Mouse (Mus musculus): ENCODE measurements at regions not wholly inside any gene's neighbourhood (a gene's known extent, or its start where the extent isn't known, plus 50 kb on each side); places are given as distances from the start of the nearest gene placed in this dataset.

DNA sequence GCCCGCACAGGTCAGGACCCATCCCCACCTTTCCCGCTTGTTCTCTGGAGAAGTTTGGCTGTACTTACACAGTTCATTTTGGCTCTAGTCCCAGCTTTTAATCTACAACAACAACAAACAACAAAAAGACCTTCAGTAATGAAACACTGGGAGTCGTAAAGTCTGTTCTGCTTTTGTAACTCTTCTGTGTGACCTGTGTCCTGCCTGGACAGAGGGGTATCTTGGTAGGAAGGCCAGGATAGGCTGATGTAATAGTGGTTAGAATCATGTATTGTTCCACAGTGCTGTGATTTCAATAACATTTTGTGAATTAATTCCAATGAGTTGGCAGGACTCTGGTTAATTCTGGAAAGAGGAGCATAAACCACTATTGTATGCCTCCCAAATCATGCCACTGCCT lies 136.9 kb downstream of the Barhl2 start:
- TF ChIP-seq POLR2A (IDR thresholded peaks at IDR 0.05; ENCODE audit: low read depth, low read length) (no peak), CTCF (IDR thresholded peaks at IDR 0.05; ENCODE audit: extremely low read depth, insufficient read depth, insufficient read length, insufficient replicate concordance) (no peak)
- Histone ChIP-seq H3K36me3 (ENCODE audit: control insufficient read depth, insufficient read depth, low read length) (no peaks in the 10 kb centered on the region), H3K4me1 (ENCODE audit: control insufficient read depth, insufficient read depth, insufficient read length) (no peaks in the 10 kb centered on the region), H3K4me3 (ENCODE audit: extremely low read depth, insufficient read depth, insufficient read length) (no peak overlapping the region), H3K27me3 (ENCODE audit: control insufficient read depth, insufficient read depth, low read length) (no peaks in the 10 kb centered on the region), H3K27ac (ENCODE audit: insufficient read depth, low read length) (no peak overlapping the region)
- no peak for DNase-seq (ENCODE audit: low read depth in 1 of 2, low spot score in 2 of 2)
- 91% methylated on average over 3 of the region's 3 CpGs for WGBS

DNA sequence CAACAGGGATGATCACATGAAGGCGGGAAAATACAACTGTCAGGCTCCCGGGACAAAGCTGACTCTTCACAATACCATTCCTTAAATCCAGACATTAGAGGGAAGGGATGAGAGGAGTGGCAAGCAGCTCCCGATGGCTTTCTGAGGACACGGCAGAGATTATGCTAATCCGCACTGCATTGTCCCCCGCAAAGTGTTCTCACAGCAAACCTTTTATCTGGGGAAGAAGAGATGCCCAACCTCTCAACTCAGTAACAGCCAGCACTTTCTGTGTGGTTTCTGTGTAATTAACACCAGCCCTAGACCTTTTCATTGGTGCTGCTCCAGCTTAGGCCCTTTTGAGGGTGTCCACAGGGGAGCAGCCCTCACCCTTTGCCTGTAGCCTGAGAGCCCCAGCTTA lies 137.9 kb downstream of the Barhl2 start:
- Histone ChIP-seq H3K4me3 (ENCODE audit: extremely low read depth, insufficient read depth, insufficient read length) (no peak overlapping the region), H3K4me1 (ENCODE audit: control insufficient read depth, insufficient read depth, insufficient read length) (no peaks in the 10 kb centered on the region), H3K27me3 (ENCODE audit: control insufficient read depth, insufficient read depth, low read length) (no peaks in the 10 kb centered on the region), H3K36me3 (ENCODE audit: control insufficient read depth, insufficient read depth, low read length) (no peaks in the 10 kb centered on the region), H3K27ac (ENCODE audit: insufficient read depth, low read length) (no peak overlapping the region)
- DNase-seq (ENCODE audit: low read depth in 1 of 2, low spot score in 2 of 2): no peak
- 50% methylated on average over 6 of the region's 6 CpGs for WGBS
- TF ChIP-seq POLR2A (IDR thresholded peaks at IDR 0.05; ENCODE audit: low read depth, low read length) (no peak), CTCF (IDR thresholded peaks at IDR 0.05; ENCODE audit: extremely low read depth, insufficient read depth, insufficient read length, insufficient replicate concordance) (no peak)

GRCm38 (mm10) chr5:106318246-106318645 lies 139.7 kb downstream of the Barhl2 start:
- Histone ChIP-seq H3K4me3 (ENCODE audit: extremely low read depth, insufficient read depth, insufficient read length) (no peak overlapping the region), H3K4me1 (ENCODE audit: control insufficient read depth, insufficient read depth, insufficient read length) (no peaks in the 10 kb centered on the region), H3K36me3 (ENCODE audit: control insufficient read depth, insufficient read depth, low read length) (no peaks in the 10 kb centered on the region), H3K27me3 (ENCODE audit: control insufficient read depth, insufficient read depth, low read length) (no peaks in the 10 kb centered on the region), H3K27ac (ENCODE audit: insufficient read depth, low read length) (no peak overlapping the region)
- no peak for TF ChIP-seq POLR2A (IDR thresholded peaks at IDR 0.05; ENCODE audit: low read depth, low read length)
- TF ChIP-seq CTCF (IDR thresholded peaks at IDR 0.05; ENCODE audit: extremely low read depth, insufficient read depth, insufficient read length, insufficient replicate concordance): no peak
- WGBS: 79% methylated on average over 6 of the region's 6 CpGs
- DNase-seq (ENCODE audit: low read depth in 1 of 2, low spot score in 2 of 2): no peak

GRCm38 (mm10) chr5:106313874-106314273 lies 144.1 kb downstream of the Barhl2 start:
- H3K4me3 ChIP-seq (ENCODE audit: extremely low read depth, insufficient read depth, insufficient read length): no peak overlapping the region
- no peak for DNase-seq (ENCODE audit: low read depth in 1 of 2, low spot score in 2 of 2)
- no peaks in the 10 kb centered on the region for H3K36me3 ChIP-seq (ENCODE audit: control insufficient read depth, insufficient read depth, low read length)
- no peaks in the 10 kb centered on the region for H3K27me3 ChIP-seq (ENCODE audit: control insufficient read depth, insufficient read depth, low read length)
- TF ChIP-seq CTCF (IDR thresholded peaks at IDR 0.05; ENCODE audit: extremely low read depth, insufficient read depth, insufficient read length, insufficient replicate concordance) (no peak), POLR2A (IDR thresholded peaks at IDR 0.05; ENCODE audit: low read depth, low read length) (no peak)
- no peaks in the 10 kb centered on the region for H3K4me1 ChIP-seq (ENCODE audit: control insufficient read depth, insufficient read depth, insufficient read length)
- no peak overlapping the region for H3K27ac ChIP-seq (ENCODE audit: insufficient read depth, low read length)
- WGBS: 86% methylated on average over 6 of the region's 6 CpGs

GRCm38 (mm10) chr5:106301372-106301771 lies 156.6 kb downstream of the Barhl2 start:
- H3K27me3 ChIP-seq (ENCODE audit: control insufficient read depth, insufficient read depth, low read length): no peaks in the 10 kb centered on the region
- DNase-seq (ENCODE audit: low read depth in 1 of 2, low spot score in 2 of 2): no peak
- no peak overlapping the region for H3K27ac ChIP-seq (ENCODE audit: insufficient read depth, low read length)
- no peak overlapping the region for H3K4me3 ChIP-seq (ENCODE audit: extremely low read depth, insufficient read depth, insufficient read length)
- WGBS: 55% methylated on average over 4 of the region's 4 CpGs
- TF ChIP-seq CTCF (IDR thresholded peaks at IDR 0.05; ENCODE audit: extremely low read depth, insufficient read depth, insufficient read length, insufficient replicate concordance) (no peak), POLR2A (IDR thresholded peaks at IDR 0.05; ENCODE audit: low read depth, low read length) (no peak)
- no peaks in the 10 kb centered on the region for H3K4me1 ChIP-seq (ENCODE audit: control insufficient read depth, insufficient read depth, insufficient read length)
- H3K36me3 ChIP-seq (ENCODE audit: control insufficient read depth, insufficient read depth, low read length): no peaks in the 10 kb centered on the region

DNA sequence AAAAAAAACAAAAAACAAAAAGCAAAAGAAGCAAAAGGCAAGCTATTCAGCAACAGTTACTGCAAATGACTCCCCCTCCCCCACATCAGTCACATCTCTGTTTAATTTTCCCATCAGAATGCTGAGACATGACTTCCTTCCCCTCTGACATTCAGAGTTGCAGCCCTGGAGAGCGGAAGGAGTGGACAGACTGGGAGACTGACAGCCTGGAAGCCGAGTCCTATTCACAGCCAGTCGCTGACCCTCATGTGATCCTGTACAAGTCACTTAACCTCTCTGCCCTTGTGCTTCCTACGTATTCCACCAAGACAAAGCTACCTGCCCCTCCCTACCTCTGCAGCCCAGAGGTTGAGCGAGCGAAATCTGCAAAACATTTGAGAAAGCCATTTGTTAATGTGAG lies 161.2 kb downstream of the Barhl2 start:
- no peaks in the 10 kb centered on the region for H3K4me1 ChIP-seq (ENCODE audit: control insufficient read depth, insufficient read depth, insufficient read length)

GRCm38 (mm10) chr5:106295993-106296392 lies 162.0 kb downstream of the Barhl2 start:
- H3K27me3 ChIP-seq (ENCODE audit: control insufficient read depth, insufficient read depth, low read length): no peaks in the 10 kb centered on the region
- H3K36me3 ChIP-seq (ENCODE audit: control insufficient read depth, insufficient read depth, low read length): no peaks in the 10 kb centered on the region
- TF ChIP-seq POLR2A (IDR thresholded peaks at IDR 0.05; ENCODE audit: low read depth, low read length): no peak
- TF ChIP-seq CTCF (IDR thresholded peaks at IDR 0.05; ENCODE audit: extremely low read depth, insufficient read depth, insufficient read length, insufficient replicate concordance): no peak
- no peak for DNase-seq (ENCODE audit: low read depth in 1 of 2, low spot score in 2 of 2)
- WGBS: 72% methylated on average over 2 of the region's 2 CpGs
- H3K27ac ChIP-seq (ENCODE audit: insufficient read depth, low read length): no peak overlapping the region
- no peak overlapping the region for H3K4me3 ChIP-seq (ENCODE audit: extremely low read depth, insufficient read depth, insufficient read length)
- no peaks in the 10 kb centered on the region for H3K4me1 ChIP-seq (ENCODE audit: control insufficient read depth, insufficient read depth, insufficient read length)

More for the DNA sequence above, 161.2 kb downstream of the Barhl2 start:
- Histone ChIP-seq H3K4me3 (ENCODE audit: extremely low read depth, insufficient read depth, insufficient read length) (no peak overlapping the region), H3K27ac (ENCODE audit: insufficient read depth, low read length) (no peak overlapping the region), H3K36me3 (ENCODE audit: control insufficient read depth, insufficient read depth, low read length) (no peaks in the 10 kb centered on the region), H3K27me3 (ENCODE audit: control insufficient read depth, insufficient read depth, low read length) (no peaks in the 10 kb centered on the region)
- no peak for DNase-seq (ENCODE audit: low read depth in 1 of 2, low spot score in 2 of 2)
- WGBS: 40% methylated on average over 6 of the region's 6 CpGs
- TF ChIP-seq POLR2A (IDR thresholded peaks at IDR 0.05; ENCODE audit: low read depth, low read length) (no peak), CTCF (IDR thresholded peaks at IDR 0.05; ENCODE audit: extremely low read depth, insufficient read depth, insufficient read length, insufficient replicate concordance) (no peak)

All from spleen, adult 2 months (tissue).